Mouse (Mus musculus): Measurements from ENCODE around the gene Ccdc124.

DNA sequence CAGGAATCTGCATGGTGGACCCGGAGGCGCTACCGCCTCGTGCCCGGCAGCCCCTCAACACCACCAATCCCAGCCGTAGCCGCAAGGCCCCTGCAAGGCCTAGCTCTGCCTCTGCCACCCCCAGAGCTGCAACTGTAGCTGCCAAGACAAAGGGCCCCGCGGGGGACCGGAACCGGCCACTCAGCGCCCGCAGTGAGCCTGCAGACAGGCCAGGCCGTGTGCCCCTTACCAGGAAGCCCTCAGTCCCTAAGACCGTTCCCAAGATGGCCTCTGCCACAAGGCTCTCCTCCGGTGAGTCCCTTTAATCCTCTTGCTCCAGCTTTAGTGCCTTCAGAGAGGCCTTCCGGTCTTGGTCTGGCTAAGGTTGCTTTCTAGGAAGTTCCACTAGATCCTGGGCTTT lies 41.0 kb upstream of the Ccdc124 start:
- TF ChIP-seq CTCF (IDR thresholded peaks at IDR 0.05; ENCODE audit: low read depth, low read length) (no peak), POLR2A (IDR thresholded peaks at IDR 0.05; ENCODE audit: extremely low read depth, insufficient read depth, low read length) (no peak)

Measured in liver, adult 2 months (tissue).